Mouse (Mus musculus) heart, postnatal 0 days (tissue): ENCODE results near the gene Trpv4.

ENCODE experiments used
- CTCF ChIP-seq: IDR thresholded peaks from 2 replicates; pipeline ENCODE4 v1.5.1; 2016; ENCODE audit warnings: antibody characterized with exemption, control low read depth, low read depth
- EP300 ChIP-seq: IDR thresholded peaks from 2 replicates; pipeline ENCODE4 v1.6.1; 2016; ENCODE audit warnings: antibody characterized with exemption, low read depth

- TF ChIP-seq EP300: no peak
- no peak for TF ChIP-seq CTCF
Measured at GRCm38 (mm10) chr5:114617809-114618208, 40.4 kb downstream of the Trpv4 start.
